Mouse (Mus musculus): ENCODE measurements around the gene S100a3.

- no peak for TF ChIP-seq EP300 (IDR thresholded peaks at IDR 0.05; ENCODE audit: low read depth)
- no peak for TF ChIP-seq CTCF (IDR thresholded peaks at IDR 0.05; ENCODE audit: low read depth)
Observed at GRCm38 (mm10) chr3:90586016-90586643, 25.8 kb downstream of the S100a3 start.
